Mouse (Mus musculus) small intestine, adult 2 months (tissue): ENCODE measurements at regions not wholly inside any gene's neighbourhood (a gene's known extent, or its start where the extent isn't known, plus 50 kb on each side); places are given as distances from the start of the nearest gene placed in this dataset.

Source experiments
- CTCF ChIP-seq: fragments of 200-500 bp; IDR thresholded peaks from 2 replicates; pipeline ENCODE4 v1.5.1; 2012; ENCODE audit warnings: low read depth, mild to moderate bottlenecking, control low read depth, inconsistent platforms, low read length, moderate library complexity, mixed read lengths; ENCODE audit not compliant: insufficient replicate concordance, insufficient read length; ENCODE audit errors: extremely low read depth
- POLR2A ChIP-seq: fragments of 200-500 bp; IDR thresholded peaks from 2 replicates; pipeline ENCODE4 v1.6.1; 2012; ENCODE audit warnings: low read depth, mild to moderate bottlenecking, control low read depth, inconsistent platforms, low read length, moderate library complexity

DNA sequence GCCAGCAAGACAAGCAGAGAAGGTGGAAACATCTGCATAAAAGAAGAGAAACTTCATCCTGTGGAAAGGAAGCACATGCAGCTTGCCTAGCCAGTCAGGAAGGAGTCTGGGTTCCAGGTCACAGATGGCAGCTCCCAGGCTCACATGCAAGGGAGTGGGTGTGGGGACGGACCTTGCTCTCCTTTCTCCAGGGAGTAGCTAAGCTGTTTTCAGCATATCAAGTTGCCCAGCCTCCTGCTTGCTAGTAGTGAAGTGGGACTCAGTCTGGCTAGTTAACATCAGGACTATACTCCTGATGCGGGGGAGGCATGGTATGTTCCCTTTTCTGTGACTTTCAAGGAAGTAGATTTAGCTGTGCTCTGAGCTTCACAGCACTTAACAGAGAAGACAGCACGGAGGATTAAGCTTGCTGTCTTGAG, 62.0 kb upstream of the Slc4a7 start:
- TF ChIP-seq CTCF (no peak), POLR2A (no peak)
